In genomic region chr8:106969964-106970363, GRCm38 (mm10) we compare ENCODE assay signal across 18 mouse cellular contexts. TPM values are rescaled to one million over a fixed set of nuclear protein-coding genes. Genes with fewer than 3 reads are reported as not detected.
DNase-seq lines count a peak whose midpoint lies in the region; ATAC-seq and TF ChIP-seq lines count a peak whose summit lies in the region.
"Had no signal": no experiment of that assay in that cellular context is flagged by ENCODE, and none has a peak within 500 bp of the region (broad histone marks: within the 10 kb centered on the region; RNA-seq: fewer than 3 reads in every experiment).

No protein-coding gene starts in this region.

- no peak overlapping the region for H3K9ac ChIP-seq in lung, embryonic 16.5 days (ENCODE audit: low read length)
- H3K9ac ChIP-seq: forebrain, embryonic 13.5 days; hindbrain, embryonic 15.5 days had no signal

- peaks cover 9% of the 10 kb centered on the region for H3K4me1 ChIP-seq in lung, embryonic 16.5 days (replicated peaks; ENCODE audit: control insufficient read depth, insufficient read depth, low read length)
- H3K4me1 ChIP-seq: embryonic facial prominence, embryonic 10.5 days; forebrain, embryonic 13.5 days had no signal

- ATAC-seq in lung, embryonic 16.5 days (ENCODE audit: low read depth) = peak; percentile 47; the same call in 1 of the 2 replicates
- ATAC-seq: forebrain, embryonic 13.5 days had no signal

- no peaks in the 10 kb centered on the region for H3K9me3 ChIP-seq in lung, embryonic 16.5 days (ENCODE audit: control insufficient read depth, low read length)
- H3K9me3 ChIP-seq: embryonic facial prominence, embryonic 10.5 days; forebrain, embryonic 13.5 days; hindbrain, embryonic 15.5 days had no signal

- H3K36me3 ChIP-seq in lung, embryonic 16.5 days (ENCODE audit: control insufficient read depth, insufficient read depth, low read length) = no peaks in the 10 kb centered on the region
- H3K36me3 ChIP-seq: embryonic facial prominence, embryonic 10.5 days; hindbrain, embryonic 15.5 days had no signal

- no peak overlapping the region for H3K4me2 ChIP-seq in lung, embryonic 16.5 days (ENCODE audit: low read depth, low read length)
- H3K4me2 ChIP-seq: forebrain, embryonic 13.5 days; heart, embryonic 11.5 days; hindbrain, embryonic 15.5 days had no signal

- no peaks in the 10 kb centered on the region for H3K27me3 ChIP-seq in lung, embryonic 16.5 days (ENCODE audit: control insufficient read depth, insufficient read depth, low read depth, low read length)
- H3K27me3 ChIP-seq: CH12.LX; hindbrain, embryonic 15.5 days had no signal

- 52% methylated on average over 3 of the region's 3 CpGs for WGBS in lung, embryonic 16.5 days

- no peak overlapping the region for H3K4me3 ChIP-seq in gastrocnemius, adult 2 months
- H3K4me3 ChIP-seq in lung, embryonic 16.5 days (ENCODE audit: low read length) = no peak overlapping the region
- H3K4me3 ChIP-seq: embryonic facial prominence, embryonic 10.5 days; forebrain, embryonic 13.5 days; hindbrain, embryonic 15.5 days had no signal

- DNase-seq in gastrocnemius, adult 2 months = no peak
- DNase-seq in gastrocnemius, postnatal 36 days = no peak
- DNase-seq in lung, adult 18-20 months = no peak
- DNase-seq in NIH3T3 (ENCODE audit: low read depth) = peak; percentile 39
- DNase-seq in lung, postnatal 36 days = peak; percentile 68
- DNase-seq in thymus, postnatal 0 days (ENCODE audit: low spot score) = no peak
- DNase-seq: adrenal gland, adult 8-10 months; adrenal gland, postnatal 36 days; cerebellum, adult 2 months; cerebellum, postnatal 10 days; heart, adult 18-20 months; heart, postnatal 36 days had no signal

- no peak for TF ChIP-seq CTCF in gastrocnemius, adult 2 months (IDR thresholded peaks at IDR 0.05)

- intact Hi-C loops in gastrocnemius, adult 2 months (cut with DNase I) = no loop called here
- intact Hi-C loops in gastrocnemius, postnatal 36 days (cut with DNase I) = no loop called here

- peak overlapping the region; percentile 24 for H3K27ac ChIP-seq in gastrocnemius, adult 2 months
- no peak overlapping the region for H3K27ac ChIP-seq in lung, embryonic 16.5 days (ENCODE audit: low read length)
- H3K27ac ChIP-seq: embryonic facial prominence, embryonic 10.5 days; forebrain, embryonic 13.5 days; hindbrain, embryonic 15.5 days had no signal

RNA-seq across cellular contexts. Expression of gene Sntb2, which starts 34.4 kb away (rescaled TPM):
- total RNA-seq in gastrocnemius, adult 2 months (2021) = 1 to 10 TPM; 3.5 to 5.1 TPM
- 1 to 10 TPM; 5.0 to 5.6 TPM for total RNA-seq in gastrocnemius, postnatal 36 days (2021)
- 15.0 and 15.7 TPM in 2 replicates for polyA plus RNA-seq in lung, embryonic 16.5 days (2015; fragmentation: Nextera tagmentation; extraction: Ambion mirVana)
- 5.9 and 10.0 TPM in 2 replicates for polyA plus RNA-seq in thymus, postnatal 0 days (2015; fragmentation: Nextera tagmentation; extraction: Ambion mirVana)

Comparison
In these comparisons a context has a peak if more than half of its experiments do, and no peak if none do; other contexts are left out.
1. DNase-seq: peak in NIH3T3 (single experiment) and lung, postnatal 36 days (single experiment); none in gastrocnemius, adult 2 months (single experiment), gastrocnemius, postnatal 36 days (0 of 2), lung, adult 18-20 months (0 of 2) and thymus, postnatal 0 days (single experiment).